Mouse (Mus musculus) cerebellum, adult 9-10 months (tissue): ENCODE results near the gene Dscam.
A peak's percentile ranks its signal among the peaks of the same experiment; 100 is the strongest.

ENCODE experiments used
- DNase-seq: peaks from one replicate; pipeline ENCODE4 v3.0.0; 2022

Gene Dscam

DNA sequence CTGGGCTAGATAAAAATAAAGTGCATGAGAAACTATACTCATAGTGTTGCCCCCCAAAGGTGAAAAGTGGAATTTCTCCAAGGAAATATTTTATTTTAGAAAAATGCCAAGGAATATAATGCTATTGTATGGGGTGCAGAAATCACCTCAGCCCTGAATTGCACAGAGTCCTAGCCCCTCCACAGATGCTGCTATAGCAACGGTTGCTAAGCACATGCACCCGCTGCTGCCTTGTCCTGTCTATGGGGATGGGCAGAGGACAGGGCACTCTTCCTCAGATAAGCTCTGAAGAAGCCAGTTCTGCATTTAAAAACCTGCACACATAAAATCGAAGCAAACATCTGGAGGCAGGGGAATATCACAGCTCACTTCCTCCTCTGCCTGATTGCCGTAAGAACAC is 315.5 kb downstream of the Dscam start:
- DNase-seq, result no peak

DNA sequence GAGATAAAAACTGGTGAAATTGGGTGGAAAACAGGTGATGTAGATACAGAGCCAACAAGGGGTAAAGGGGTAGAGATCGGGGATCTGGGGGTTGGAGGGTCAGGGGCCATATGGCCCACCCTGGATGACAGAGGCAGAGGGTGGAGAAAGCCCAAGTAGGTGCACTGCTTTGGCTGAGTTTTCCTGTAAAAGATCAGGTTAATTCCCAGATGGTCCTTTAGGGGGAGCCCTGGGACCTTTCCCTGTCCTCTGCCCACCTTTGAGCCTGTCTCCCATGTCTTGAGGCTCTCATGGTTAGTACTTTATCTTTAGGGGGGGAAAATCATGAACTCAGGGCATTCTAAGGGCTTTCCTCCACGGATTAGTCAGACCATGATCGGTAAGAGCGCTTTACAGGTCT is 318.2 kb downstream of the Dscam start:
- peak; percentile 31 for DNase-seq

DNA sequence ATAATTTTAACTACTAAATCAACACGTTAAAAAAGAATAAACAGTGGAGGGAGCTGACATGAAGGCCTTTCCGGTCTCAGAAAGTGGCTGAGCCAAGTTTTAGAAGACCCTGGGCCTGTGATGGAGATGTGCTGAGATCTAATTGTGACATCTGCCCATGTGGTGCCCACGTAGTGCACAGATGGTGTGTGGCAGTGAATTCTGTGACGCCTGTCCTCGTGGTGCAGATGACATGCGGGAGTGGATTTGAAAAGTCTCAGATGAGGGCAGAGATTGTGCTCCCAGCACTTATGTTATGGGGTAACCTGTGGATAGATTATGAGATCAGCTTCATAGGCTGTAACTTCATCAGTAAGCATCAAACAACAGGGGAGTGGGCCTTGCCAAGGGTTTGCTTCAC is 321.6 kb downstream of the Dscam start:
- DNase-seq, result no peak

DNA sequence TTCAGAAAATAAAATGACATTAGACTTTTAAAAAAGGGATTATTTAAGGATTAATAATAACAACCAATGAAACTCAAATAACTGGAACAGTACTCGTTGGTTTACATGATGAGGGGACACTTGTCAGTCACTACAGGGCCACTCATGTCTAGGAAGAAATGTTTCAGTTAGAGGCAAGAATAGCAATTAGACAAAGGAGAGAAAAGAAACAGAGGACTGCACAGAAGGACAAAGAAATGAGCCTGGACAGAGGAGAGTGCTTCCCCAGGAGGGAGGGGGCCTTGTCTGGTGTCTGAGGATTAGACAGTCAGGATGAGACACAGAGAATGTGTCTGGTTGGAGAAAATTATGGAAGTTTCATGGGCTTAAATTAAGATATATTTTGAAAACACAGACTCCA is 324.0 kb downstream of the Dscam start:
- DNase-seq, result no peak

DNA sequence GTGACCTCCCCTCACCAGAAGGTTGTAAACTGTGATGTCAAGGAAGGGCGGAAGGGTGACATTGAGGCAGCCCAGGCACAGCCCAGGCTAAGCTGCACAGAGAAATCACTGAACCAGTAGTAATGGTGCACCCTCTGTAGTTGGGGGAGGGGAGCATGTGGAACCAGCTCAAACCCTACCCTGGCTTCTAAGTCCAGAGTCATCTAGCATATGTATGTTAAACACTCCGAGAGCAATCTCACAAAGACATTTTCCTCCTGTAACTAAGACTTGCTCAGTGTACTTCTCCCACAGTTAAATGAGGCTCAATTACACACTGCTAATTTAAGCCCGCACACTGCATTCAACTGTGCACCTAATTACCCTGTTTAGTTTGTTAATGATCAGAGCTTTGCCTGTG is 324.4 kb downstream of the Dscam start:
- DNase-seq, result no peak

DNA sequence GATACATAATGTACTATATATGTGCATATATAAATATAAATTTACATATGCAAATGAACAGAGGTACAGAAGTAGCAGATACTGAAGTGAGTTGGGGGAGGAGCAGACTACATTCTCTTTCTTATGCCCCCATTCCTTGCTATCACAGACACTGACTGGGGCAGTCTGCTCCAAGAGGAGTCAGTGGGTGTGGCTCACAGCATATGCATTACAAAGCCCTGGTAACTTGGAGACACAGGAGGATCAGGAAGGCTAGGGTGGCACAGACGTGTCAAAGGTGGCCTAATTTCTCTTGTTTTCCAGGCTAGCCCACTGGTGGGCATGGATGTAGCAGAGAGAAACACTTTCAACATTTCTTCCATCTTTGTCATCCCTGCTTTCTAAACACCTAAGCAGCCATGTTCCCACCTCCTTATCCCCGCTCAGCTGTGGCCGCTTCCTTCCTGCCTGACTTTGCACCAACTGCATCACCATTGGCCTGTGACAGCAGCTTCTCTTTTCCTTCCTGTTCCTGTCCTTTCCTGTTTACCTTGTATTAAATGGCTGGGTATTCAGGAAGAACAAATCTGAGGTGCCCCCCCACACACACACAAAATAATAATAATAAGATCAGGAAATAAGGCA is 325.0 kb downstream of the Dscam start:
- DNase-seq, result no peak

DNA sequence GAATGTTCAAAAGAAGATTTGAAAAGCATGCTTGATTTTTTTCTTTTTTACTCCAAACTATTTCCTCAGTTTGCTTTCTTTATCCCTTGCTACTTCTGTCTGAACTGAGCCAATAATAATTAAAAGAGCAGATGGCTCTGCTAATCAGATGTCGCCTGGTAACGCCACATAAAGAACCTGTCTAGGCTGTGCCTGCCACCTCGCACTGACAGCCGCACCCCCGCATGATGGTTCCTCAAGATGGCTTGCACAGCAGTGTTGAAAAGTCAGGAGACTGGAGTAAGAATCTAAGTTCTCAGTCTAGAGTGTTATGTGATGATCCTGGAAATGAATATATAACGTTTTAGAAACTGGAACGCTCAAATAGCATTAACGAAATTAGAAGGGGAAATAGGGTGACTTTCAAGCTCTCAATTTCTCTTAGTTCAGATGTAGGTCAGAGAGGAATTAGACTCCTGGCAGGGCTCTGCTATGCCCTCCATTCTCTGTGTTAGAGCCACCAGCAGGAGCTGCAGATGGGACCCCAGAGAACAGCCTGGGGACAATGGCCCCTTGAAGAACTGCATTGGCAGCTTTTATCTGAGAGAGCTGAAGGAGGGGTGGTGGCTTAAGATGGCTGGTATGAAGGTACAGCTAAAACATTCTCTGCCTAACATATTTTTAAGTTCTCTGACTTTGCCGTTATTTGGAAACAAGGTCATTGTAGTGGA is 326.7 kb downstream of the Dscam start:
- DNase-seq, result peak; percentile 25

DNA sequence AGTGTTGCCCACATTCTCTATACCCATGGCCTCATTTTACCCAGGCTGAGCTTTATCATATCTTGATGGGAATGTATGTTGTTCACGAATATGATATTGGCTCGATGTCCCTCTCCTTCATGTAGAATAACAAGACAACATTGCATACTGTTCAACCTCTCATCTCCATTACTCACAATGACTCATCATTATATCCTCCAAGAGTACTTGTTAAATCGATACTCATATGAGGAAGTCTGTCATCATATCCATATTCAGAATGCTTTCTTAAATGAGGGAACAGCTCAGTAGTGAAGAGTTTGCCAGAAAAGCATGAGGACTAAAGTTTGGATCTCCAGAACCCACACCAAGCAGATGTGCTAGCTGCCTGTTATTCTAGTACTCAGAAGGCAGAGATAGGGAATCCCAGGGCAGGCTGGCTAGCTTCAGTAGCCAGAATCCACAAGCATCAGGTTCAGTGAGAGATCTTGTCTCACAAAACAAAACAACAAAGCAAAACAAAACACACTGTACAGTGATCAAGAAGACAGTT is 327.7 kb downstream of the Dscam start:
- DNase-seq, result no peak

DNA sequence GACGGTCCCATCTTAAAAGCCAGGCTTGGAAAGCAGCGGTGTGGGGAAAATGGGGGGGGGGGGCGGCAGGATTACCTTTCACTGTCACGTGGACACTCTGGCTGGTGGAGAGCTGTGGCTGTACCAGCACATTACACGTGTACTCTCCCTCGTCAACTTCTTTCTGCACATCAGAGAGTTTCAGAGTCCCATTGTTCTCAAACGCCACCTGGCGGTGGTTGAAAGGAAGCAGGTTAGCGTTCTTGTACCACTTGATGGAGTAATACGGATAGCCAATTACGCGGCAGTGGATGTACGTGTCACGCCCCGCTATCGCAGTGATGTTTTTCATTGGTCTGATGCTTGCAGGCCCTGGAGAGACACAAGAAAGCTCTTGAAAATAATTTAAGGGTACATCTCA is 350.9 kb downstream of the Dscam start:
- DNase-seq, result peak; percentile 69

DNA sequence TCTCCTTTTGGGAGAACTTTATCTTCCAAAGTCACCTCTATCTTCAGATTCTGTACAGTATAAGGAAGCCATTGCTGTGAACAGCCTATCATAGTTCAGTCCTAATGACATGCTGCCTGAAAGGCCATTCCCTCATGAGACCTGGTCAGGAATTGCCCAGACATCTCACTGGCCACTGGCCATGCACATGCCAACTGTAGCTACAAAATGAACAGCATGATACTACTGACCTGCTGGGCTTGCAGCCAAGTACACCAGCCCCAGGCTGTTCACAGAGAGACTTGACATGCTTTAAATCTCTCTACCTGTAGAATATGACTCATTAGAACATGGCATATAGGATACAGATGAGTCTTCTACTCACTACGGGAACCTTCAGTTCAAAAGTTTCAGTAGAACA is 364.3 kb downstream of the Dscam start:
- peak; percentile 60 for DNase-seq

DNA sequence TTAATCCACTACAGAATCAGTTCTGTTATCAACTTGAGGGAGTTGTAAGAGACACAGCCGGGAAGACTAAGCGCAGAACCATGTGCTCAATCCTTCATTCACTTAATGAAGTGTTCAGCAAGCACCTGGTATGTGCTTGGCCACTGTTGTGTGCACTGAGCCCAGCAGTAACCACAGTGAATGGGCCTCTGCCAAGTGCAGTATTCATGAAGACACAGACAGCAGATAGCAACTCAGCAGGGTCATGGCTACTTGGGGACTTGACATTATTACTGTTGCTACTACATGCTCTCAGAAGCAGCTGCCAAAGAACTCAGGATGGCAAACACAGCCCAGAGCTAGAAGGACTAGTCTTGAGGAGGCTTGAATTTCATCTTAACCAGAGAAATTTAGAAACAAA is 367.9 kb downstream of the Dscam start:
- DNase-seq, result no peak

DNA sequence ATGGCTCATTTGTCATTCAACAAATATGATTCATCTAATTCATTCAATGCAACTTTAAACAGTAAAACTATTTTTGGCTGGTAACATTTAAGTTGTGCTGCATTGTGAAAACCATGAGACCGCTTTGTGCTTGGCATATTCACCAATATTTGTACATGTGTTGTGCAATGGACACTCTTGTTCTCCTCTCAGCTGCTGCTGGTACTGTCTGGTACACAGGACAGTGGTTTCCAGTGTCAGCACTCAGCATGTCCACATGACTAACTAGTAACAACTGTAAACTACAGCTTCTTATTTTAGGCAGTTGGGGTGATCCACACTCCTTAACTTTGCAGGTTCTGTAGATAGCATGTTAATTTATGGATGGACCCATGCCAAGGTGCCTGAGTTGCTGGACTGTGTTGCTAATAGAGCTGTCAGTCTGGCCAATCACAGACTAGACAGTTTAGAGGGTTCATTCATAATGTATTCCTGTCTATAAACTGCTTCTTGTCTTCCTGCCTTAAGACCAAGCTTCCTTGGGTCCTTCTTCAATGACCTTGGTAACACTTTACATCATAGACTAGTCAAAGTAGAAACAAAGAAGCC is 368.8 kb downstream of the Dscam start:
- DNase-seq, result no peak

DNA sequence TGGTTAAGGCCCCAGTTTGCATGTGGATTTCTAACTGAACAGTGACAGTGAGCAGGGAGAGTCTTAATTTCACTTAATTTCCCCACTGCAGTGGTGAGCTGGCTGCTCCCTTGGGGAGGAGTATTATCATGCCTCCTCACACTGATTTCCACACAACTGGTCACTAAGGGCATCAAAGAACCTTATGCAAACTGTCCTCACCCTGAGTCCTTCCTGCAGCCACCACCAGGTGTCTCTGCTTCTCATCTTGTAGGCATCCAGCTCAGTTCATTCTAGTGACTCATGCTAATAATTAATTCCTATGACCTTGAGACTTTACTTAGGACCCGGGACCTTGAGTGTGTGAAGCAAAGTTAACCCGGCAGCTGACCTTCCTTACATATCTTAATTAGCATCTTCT is 375.1 kb downstream of the Dscam start:
- peak; percentile 30 for DNase-seq

DNA sequence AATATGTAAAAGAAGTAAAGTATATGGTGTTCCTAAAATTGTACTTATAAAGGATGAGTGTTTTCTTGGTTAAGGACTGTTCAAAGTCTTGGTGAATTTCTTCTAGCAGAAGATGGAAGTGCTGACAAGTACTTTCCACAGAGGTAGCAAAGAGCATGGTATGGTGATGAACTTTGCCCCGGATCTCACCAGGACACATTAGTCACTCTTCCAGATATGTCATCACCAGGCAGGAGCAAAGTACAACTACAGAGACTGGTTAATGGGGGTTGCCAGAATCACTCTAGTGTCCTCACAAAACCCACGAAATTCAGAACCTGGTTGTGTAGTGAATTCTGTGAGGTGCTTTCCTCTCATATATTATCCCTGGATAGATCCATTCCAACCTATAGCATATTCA is 379.2 kb downstream of the Dscam start:
- DNase-seq, result no peak

DNA sequence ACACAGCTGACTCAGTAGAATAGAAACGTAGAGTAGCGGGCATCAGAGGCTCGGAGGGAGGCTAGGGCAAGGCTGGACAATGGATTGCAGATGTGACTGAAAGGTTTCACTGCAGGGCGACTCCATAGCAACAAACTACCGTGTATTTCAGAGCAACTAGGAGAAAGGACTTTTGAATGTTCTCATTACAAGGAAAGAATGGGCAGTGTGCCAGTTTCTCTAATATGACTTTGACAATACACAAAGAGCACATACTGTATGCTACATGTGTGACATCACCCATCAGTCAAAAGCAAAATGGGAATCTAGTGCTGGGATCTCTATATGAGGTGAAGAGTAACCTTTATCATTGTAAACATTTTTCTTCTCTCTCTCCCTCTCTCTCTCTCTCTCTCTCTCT is 382.3 kb downstream of the Dscam start:
- DNase-seq, result no peak

DNA sequence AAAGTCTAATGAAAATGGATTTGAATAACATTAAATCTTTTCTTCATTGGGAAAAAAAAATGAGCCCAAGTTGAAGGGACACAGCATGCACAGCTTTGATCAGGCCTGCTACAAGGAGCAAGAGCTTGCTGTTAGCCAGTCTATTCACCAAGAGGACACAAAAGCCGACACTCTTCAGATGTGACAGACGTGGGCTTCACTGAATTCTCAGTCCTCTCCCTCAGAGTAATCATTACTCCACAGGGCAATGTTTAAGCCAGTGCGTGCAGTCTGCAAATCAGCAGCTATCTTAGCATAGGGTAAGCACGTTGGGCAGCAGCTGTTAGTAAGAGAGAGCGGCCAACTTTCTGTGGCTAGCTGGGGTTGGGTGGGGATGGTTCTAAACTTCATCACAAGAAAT is 391.5 kb downstream of the Dscam start:
- DNase-seq, result no peak

DNA sequence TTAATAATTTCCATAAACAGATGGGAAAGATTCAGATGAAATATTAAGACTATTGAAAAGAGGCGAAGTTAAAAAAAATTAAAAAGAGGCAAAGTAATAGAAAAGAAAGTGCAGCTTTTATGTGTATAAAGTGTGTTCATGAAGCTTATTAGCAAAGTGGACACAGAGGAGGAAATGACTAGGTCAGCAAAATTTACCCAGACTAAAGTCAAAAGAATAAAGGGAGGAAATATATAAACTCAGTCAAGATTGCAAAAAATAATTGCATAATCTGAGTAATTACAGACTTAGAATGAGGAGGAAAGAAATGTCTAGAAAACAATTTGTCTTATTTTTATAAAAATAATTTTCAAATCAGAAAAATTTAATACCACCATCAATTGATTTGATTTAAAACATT is 396.3 kb downstream of the Dscam start:
- no peak for DNase-seq

DNA sequence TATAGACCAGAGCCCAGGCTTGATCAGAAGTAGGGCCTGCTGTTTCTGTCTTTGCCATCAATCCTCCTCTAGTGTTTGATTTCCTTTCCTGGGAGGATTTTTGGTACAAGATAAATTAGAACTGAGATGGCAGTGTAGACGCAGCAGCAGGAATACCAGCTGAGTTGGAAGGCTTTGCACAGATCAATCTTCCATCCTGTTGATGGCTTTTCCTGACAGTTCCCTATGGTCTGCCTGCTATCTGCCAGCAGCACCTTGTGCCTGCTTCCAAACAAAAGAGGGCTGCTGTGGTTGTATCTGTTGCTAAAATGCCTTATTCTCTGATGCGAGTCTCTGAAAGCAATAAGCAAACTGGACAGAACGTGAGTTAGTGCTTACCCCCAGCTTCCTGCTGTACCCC is 402.6 kb downstream of the Dscam start:
- DNase-seq, result no peak

DNA sequence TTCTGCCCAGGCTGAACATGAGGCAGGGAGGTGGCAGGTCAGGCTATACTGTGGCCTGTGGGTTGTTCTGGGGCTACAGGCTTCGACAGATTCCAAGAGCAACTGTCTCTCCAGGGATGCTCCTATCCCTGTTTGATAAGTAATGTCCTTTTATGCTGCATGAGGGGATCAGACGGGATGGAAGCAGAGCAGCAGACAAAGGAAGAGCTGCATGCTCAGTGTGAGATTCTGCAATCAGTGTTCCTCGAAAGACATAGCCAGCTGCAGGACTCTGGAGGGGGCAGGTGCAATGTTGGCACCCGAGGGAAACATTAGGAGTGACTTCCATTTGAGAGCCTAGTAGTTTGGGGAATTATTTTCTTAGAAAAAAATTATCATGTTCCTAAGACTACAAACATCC is 403.0 kb downstream of the Dscam start:
- no peak for DNase-seq

DNA sequence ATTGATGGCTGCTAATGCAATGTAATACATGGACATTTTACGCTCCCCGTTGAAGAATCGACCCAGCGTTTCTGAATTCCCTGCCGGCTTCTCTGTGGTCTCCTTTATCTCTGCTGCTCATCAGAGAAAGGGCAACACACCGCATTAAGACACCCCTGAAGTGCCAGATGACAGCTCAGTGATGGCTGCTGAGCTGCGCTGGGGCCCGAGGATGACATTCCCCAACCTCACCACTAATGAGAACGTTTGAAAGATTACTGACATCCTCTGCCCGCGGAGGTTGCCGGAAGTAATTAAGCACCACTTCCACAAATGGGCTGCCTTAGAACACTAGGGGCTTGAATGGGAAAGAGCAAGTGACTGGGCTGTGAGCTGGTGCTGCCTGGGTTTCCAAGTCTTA is 409.3 kb downstream of the Dscam start:
- no peak for DNase-seq

DNA sequence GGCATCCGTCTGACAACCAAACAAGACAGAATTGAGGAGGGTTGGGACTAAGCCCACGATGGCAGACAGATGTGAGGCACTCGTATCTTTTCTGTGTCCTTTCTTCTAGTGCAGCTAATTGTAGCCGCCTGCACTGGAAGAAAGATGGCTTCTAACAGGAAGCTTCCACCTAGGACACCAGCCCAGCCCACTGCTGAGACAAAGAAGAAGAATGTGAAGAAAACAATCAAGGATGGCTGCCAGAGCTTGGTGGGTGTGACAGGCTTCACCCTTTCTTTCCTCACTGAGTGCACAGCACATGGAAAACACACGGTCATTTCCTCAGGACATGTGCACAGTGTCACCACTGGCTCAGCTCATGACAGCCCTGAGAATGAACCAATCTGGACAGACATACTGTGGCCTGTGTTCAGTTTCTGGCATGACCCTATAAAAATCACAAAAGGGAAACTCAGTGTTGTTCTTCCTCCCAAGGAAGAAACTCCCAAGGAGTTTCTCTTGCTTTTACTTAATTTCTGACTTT is 411.4 kb downstream of the Dscam start:
- DNase-seq, result no peak

DNA sequence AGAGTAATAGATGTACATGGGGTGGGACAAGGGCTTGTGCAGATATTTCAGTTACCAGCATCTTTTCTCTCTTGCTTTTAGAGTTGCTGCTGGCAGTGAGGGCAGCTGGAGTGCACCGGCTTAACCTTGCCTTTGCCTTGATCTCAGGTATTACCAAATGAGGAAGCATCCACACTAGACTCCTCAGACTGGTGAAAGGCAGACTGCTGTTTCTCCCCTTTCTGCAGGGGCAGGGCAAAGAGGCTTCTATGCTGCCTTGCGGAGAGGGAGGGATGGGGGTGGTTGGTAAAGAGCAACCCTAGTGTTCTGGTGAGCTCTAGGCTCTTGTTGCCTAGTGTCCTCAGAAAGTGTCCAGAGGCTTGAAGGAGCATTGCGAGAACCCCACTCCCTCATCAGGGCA is 412.2 kb downstream of the Dscam start:
- DNase-seq, result no peak

DNA sequence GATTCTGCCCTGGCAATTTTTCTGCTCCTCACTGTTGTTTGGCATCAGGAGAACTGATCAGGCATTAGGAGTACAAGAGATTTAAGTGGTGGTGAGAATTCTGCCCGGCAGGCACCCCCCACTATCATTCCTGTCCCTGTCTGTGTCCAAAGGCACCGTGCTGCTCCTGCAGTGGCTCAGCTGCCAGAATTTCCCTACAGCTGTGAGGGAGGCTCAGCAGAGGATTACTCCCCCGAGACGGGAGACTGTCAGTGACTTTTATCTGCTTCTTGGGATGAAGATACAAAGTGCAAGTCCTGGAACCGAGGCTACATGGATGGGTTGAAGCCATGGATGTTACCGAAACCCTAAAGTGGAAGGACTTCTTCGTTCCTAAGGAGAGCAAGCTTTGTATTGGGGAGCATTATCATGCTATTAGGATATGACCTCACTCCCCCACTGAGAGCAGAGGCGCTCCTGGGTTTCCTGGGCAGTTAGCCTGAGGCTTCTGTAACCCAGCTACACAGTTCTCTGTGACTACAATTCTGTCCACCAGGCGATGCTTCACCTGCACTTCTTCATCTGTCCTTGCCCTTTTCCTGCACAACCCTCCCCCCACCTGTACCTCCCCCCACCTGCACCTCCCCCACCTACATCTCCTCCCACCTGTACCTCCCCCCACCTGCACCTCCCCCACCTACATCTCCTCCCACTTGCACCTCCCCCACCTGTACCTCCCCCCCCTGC is 412.8 kb downstream of the Dscam start:
- DNase-seq, result no peak

DNA sequence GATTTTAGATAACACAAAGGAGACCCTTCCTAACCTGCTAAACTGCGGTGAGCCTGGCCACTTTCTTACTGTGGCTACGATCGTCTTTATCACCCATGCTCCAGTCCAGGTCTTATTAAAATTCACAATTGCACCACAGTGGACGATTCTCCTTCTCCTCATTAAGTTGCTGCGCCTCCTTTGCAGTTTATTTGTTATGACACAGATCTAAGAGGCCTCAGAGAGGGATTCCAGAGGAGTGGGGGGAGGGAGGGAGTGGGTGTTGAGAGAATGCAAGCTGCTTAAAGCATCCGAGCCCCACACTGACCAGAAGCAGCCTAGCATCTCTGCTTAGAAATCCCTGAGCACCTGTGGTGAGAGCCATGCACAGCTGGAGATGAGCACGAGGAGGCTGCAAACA is 413.6 kb downstream of the Dscam start:
- no peak for DNase-seq
